9 mouse cellular contexts compared by ENCODE assay signal in the genomic region with DNA sequence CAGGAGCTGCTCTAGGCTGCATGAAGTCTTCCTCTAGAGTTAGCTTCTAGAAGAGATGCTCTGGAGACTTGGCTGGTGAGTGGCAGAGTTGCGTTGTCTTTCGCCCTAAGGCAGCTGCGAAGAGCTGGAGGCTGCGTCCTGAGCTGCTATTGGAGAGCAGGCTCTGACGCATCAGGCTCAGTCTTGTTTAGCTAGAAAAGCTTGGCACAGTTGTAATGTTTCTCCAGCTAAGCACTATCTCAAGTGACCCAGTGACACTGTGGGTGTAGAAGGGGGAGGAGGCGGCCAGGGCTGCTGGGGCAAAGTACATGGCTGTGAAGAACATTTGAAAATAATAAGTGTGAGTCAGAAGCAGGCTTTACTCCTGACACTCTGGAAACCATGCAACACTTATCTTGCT. TPM values are rescaled to one million over a fixed set of nuclear protein-coding genes. Genes with fewer than 3 reads are reported as not detected.
A peak's percentile ranks its signal among the peaks of the same experiment; 100 is the strongest.
DNase-seq lines count a peak whose midpoint lies in the region; ATAC-seq and TF ChIP-seq lines count a peak whose summit lies in the region.
"Had no signal": no experiment of that assay in that cellular context is flagged by ENCODE, and none has a peak within 500 bp of the region (broad histone marks: within the 10 kb centered on the region; RNA-seq: fewer than 3 reads in every experiment).

No protein-coding gene starts in this region.

- peak; percentile 92 for DNase-seq in kidney, adult 11 months
- DNase-seq in heart, postnatal 0 days (ENCODE audit: low spot score): peak; percentile 92
- DNase-seq in urinary bladder, adult 2 months (ENCODE audit: low spot score): peak; percentile 35
- DNase-seq in cerebellum, adult 8-10 months: no peak
- DNase-seq in right cerebral cortex, postnatal 14 days: no peak

- 65% methylated on average over 6 of the region's 6 CpGs for WGBS in kidney, embryonic 14.5 days
- 33% methylated on average over 6 of the region's 6 CpGs for WGBS in heart, postnatal 0 days
- WGBS in liver, embryonic 16.5 days (ENCODE audit: insufficient replicate concordance): 66% methylated on average over 6 of the region's 6 CpGs

- no peak for ATAC-seq in kidney, embryonic 14.5 days (ENCODE audit: low FRiP score, low TSS enrichment)
- peak; percentile 98 for ATAC-seq in heart, postnatal 0 days (ENCODE audit: insufficient read depth, low read depth)
- peak; percentile 83 for ATAC-seq in liver, embryonic 16.5 days (ENCODE audit: low read depth)
- ATAC-seq in activated CD4-positive, CD25-positive, alpha-beta regulatory T cell, adult 4 months: no peak

- no peak for TF ChIP-seq CTCF in heart, postnatal 0 days (IDR thresholded peaks at IDR 0.05; ENCODE audit: low read depth)

- H3K27ac ChIP-seq in kidney, embryonic 14.5 days (ENCODE audit: low read depth, low read length): no peak overlapping the region
- H3K27ac ChIP-seq in heart, postnatal 0 days (ENCODE audit: low read depth): peak overlapping the region; percentile 59; the same call in 1 of the 2 replicates
- peak overlapping the region; percentile 19; the same call in 1 of the 2 replicates for H3K27ac ChIP-seq in liver, embryonic 16.5 days (ENCODE audit: low read length)
- H3K27ac ChIP-seq: hindbrain, embryonic 14.5 days had no signal

- no peak overlapping the region for H3K4me3 ChIP-seq in kidney, embryonic 14.5 days (ENCODE audit: low read length)
- no peak overlapping the region for H3K4me3 ChIP-seq in heart, postnatal 0 days (ENCODE audit: low read depth, low read length)
- H3K4me3 ChIP-seq in liver, embryonic 16.5 days (ENCODE audit: low read depth, low read length): no peak overlapping the region

- no peaks in the 10 kb centered on the region for H3K36me3 ChIP-seq in kidney, embryonic 14.5 days (ENCODE audit: control insufficient read depth, insufficient read depth, low read length)
- no peaks in the 10 kb centered on the region for H3K36me3 ChIP-seq in heart, postnatal 0 days (replicated peaks; ENCODE audit: control insufficient read depth, insufficient read depth, low read length)
- no peaks in the 10 kb centered on the region for H3K36me3 ChIP-seq in liver, embryonic 16.5 days (ENCODE audit: control insufficient read depth, insufficient read depth)

- no peaks in the 10 kb centered on the region for H3K9me3 ChIP-seq in kidney, embryonic 14.5 days (ENCODE audit: control insufficient read depth, low read length)
- H3K9me3 ChIP-seq in heart, postnatal 0 days (replicated peaks; ENCODE audit: control insufficient read depth, low read length): no peaks in the 10 kb centered on the region
- no peaks in the 10 kb centered on the region for H3K9me3 ChIP-seq in liver, embryonic 16.5 days (replicated peaks; ENCODE audit: control insufficient read depth, low read length)

- no peak overlapping the region for H3K9ac ChIP-seq in kidney, embryonic 14.5 days (ENCODE audit: low read depth, low read length)
- no peak overlapping the region for H3K9ac ChIP-seq in heart, postnatal 0 days (replicated peaks; ENCODE audit: low read depth, low read length)
- no peak overlapping the region for H3K9ac ChIP-seq in liver, embryonic 16.5 days (ENCODE audit: low read depth, low read length)
- H3K9ac ChIP-seq: hindbrain, embryonic 14.5 days had no signal

- no peak for TF ChIP-seq EP300 in heart, postnatal 0 days (IDR thresholded peaks at IDR 0.05; ENCODE audit: low read depth)

- no peaks in the 10 kb centered on the region for H3K4me1 ChIP-seq in kidney, embryonic 14.5 days (ENCODE audit: control insufficient read depth, insufficient read depth, low read length)
- peaks cover 13% of the 10 kb centered on the region; the same call in 1 of the 2 replicates for H3K4me1 ChIP-seq in heart, postnatal 0 days (ENCODE audit: control insufficient read depth, insufficient read depth)
- H3K4me1 ChIP-seq in liver, embryonic 16.5 days (ENCODE audit: control insufficient read depth, low read depth, low read length): no peaks in the 10 kb centered on the region; the same call in 1 of the 2 replicates

- H3K27me3 ChIP-seq in kidney, embryonic 14.5 days (ENCODE audit: control insufficient read depth, insufficient read depth, low read length): no peaks in the 10 kb centered on the region
- H3K27me3 ChIP-seq in heart, postnatal 0 days (ENCODE audit: control insufficient read depth, insufficient read depth, low read length): no peaks in the 10 kb centered on the region
- no peaks in the 10 kb centered on the region for H3K27me3 ChIP-seq in liver, embryonic 16.5 days (ENCODE audit: control insufficient read depth, insufficient read depth, low read depth, low read length)

- no peak overlapping the region for H3K4me2 ChIP-seq in kidney, embryonic 14.5 days (replicated peaks; ENCODE audit: low read depth, low read length)
- H3K4me2 ChIP-seq in heart, postnatal 0 days (ENCODE audit: low read depth, low read length): peak overlapping the region; percentile 36; the same call in 1 of the 2 replicates
- no peak overlapping the region for H3K4me2 ChIP-seq in liver, embryonic 16.5 days (ENCODE audit: low read depth, low read length)
- H3K4me2 ChIP-seq: hindbrain, embryonic 14.5 days had no signal

RNA-seq across cellular contexts. Expression of a gene that starts 48.5 kb away (rescaled TPM):
- 5.7 and 6.0 TPM in 2 replicates for polyA plus RNA-seq in kidney, embryonic 14.5 days (2014; fragmentation: Nextera tagmentation; extraction: Ambion mirVana)
- 2.3 and 2.5 TPM in 2 replicates for total RNA-seq in heart, postnatal 0 days (2014; rRNA removed; ENCODE audit: low replicate concordance)
- polyA plus RNA-seq in heart, postnatal 0 days (2015; fragmentation: Nextera tagmentation; extraction: Ambion mirVana): 1.2 TPM in 2 replicates
- 1.2 and 1.3 TPM in 2 replicates for polyA plus RNA-seq in liver, embryonic 16.5 days (2015; fragmentation: Nextera tagmentation; extraction: Ambion mirVana)
- 9.1 and 10.4 TPM in 2 replicates for polyA plus RNA-seq in urinary bladder, adult 2 months (2012; rRNA removed)
- polyA plus RNA-seq in activated CD4-positive, CD25-positive, alpha-beta regulatory T cell, adult 4 months (2017; shearing (Covaris generic)): under 1 TPM in 1 of 2 experiments, not detected in 1; 0.13 TPM

Comparison
In these comparisons a context has a peak if more than half of its experiments do, and no peak if none do; other contexts are left out.
1. DNase-seq: peak in kidney, adult 11 months (single experiment), heart, postnatal 0 days (single experiment) and urinary bladder, adult 2 months (single experiment); none in cerebellum, adult 8-10 months (single experiment) and right cerebral cortex, postnatal 14 days (single experiment).
2. ATAC-seq: peak in heart, postnatal 0 days (single experiment) and liver, embryonic 16.5 days (single experiment); none in kidney, embryonic 14.5 days (single experiment) and activated CD4-positive, CD25-positive, alpha-beta regulatory T cell, adult 4 months (single experiment).